In the genomic region with DNA sequence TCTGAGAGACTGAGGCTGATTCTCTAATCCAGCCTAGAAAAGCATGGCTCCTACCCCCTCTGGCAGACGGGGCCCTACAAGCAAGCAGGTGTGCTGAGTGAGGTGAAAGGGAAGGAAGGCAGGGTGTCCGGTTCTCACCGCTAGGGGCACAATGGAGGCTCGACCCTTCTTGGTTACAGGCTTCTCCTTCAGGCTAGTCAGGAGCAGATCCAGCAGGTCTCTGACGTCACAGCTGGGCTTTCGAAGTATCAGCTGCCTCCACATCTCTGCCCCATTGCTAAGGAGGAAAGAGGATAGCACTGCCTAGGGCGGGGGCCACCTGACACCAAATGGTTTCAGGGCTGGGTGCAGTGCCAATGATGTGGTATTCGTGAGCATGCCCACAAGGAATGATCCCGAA, we compare ENCODE assay signal across 9 mouse cellular contexts. TPM values are rescaled to one million over a fixed set of nuclear protein-coding genes. Genes with fewer than 3 reads are reported as not detected.
DNase-seq lines count a peak whose midpoint lies in the region; ATAC-seq lines count a peak whose summit lies in the region.
"Had no signal": no experiment of that assay in that cellular context is flagged by ENCODE, and none has a peak within 500 bp of the region (broad histone marks: within the 10 kb centered on the region; RNA-seq: fewer than 3 reads in every experiment).

No protein-coding gene starts in this region.

- no peaks in the 10 kb centered on the region for H3K9me3 ChIP-seq in hindbrain, embryonic 14.5 days (ENCODE audit: control insufficient read depth, low read length)
- H3K9me3 ChIP-seq in limb, embryonic 10.5 days (replicated peaks) = no peaks in the 10 kb centered on the region
- H3K9me3 ChIP-seq in neural tube, embryonic 11.5 days (ENCODE audit: control insufficient read depth, low read length) = no peaks in the 10 kb centered on the region
- H3K9me3 ChIP-seq: stomach, embryonic 15.5 days had no signal

- H3K4me3 ChIP-seq in hindbrain, embryonic 14.5 days (replicated peaks; ENCODE audit: low read length) = no peak overlapping the region
- H3K4me3 ChIP-seq in limb, embryonic 10.5 days = 0 out of 2 replicates have a peak overlapping the region, but pooled peaks have one; percentile 3
- H3K4me3 ChIP-seq in neural tube, embryonic 11.5 days (ENCODE audit: low read depth, low read length) = no peak overlapping the region
- H3K4me3 ChIP-seq: stomach, embryonic 15.5 days had no signal

- H3K4me2 ChIP-seq in hindbrain, embryonic 14.5 days (replicated peaks) = 0 out of 2 replicates have a peak overlapping the region, but pooled peaks have one; percentile 21
- H3K4me2 ChIP-seq in neural tube, embryonic 11.5 days (ENCODE audit: low read depth) = no peak overlapping the region
- H3K4me2 ChIP-seq: stomach, embryonic 15.5 days had no signal

- H3K36me3 ChIP-seq in hindbrain, embryonic 14.5 days (replicated peaks; ENCODE audit: control insufficient read depth, insufficient read depth) = no peaks in the 10 kb centered on the region
- H3K36me3 ChIP-seq in limb, embryonic 10.5 days = no peaks in the 10 kb centered on the region
- no peaks in the 10 kb centered on the region for H3K36me3 ChIP-seq in neural tube, embryonic 11.5 days (ENCODE audit: control insufficient read depth, insufficient read depth, low read length)
- H3K36me3 ChIP-seq: stomach, embryonic 15.5 days had no signal

- 18% methylated on average over 9 of the region's 9 CpGs for WGBS in hindbrain, embryonic 14.5 days
- 18% methylated on average over 9 of the region's 9 CpGs for WGBS in limb, embryonic 10.5 days
- 19% methylated on average over 9 of the region's 9 CpGs for WGBS in neural tube, embryonic 11.5 days

- no peaks in the 10 kb centered on the region for H3K27me3 ChIP-seq in hindbrain, embryonic 14.5 days (ENCODE audit: control insufficient read depth, insufficient read depth, low read length)
- H3K27me3 ChIP-seq in limb, embryonic 10.5 days (ENCODE audit: low read depth, poor library complexity, severe bottlenecking) = peaks cover 31% of the 10 kb centered on the region
- H3K27me3 ChIP-seq in neural tube, embryonic 11.5 days (ENCODE audit: control insufficient read depth, insufficient read depth, low read length) = no peaks in the 10 kb centered on the region
- H3K27me3 ChIP-seq: stomach, embryonic 15.5 days had no signal

- peak; percentile 10 for DNase-seq in adrenal gland, postnatal 25 days
- DNase-seq in adrenal gland, postnatal 14 days = no peak
- DNase-seq in 3T3-L1 (ENCODE audit: low read depth, low spot score) = peak; percentile 60
- DNase-seq in embryo, embryonic 11 days = peak; percentile 82
- DNase-seq in hindbrain, embryonic 14.5 days (ENCODE audit: low spot score) = peak; percentile 32
- DNase-seq in limb, embryonic 10.5 days (ENCODE audit: low spot score) = peak; percentile 78
- peak; percentile 70 for DNase-seq in neural tube, embryonic 11.5 days (ENCODE audit: low spot score)

- no peak for ATAC-seq in hindbrain, embryonic 14.5 days (ENCODE audit: low FRiP score)
- no peak; the same call in 1 of the 2 replicates for ATAC-seq in neural tube, embryonic 11.5 days (ENCODE audit: insufficient read depth, low FRiP score, low TSS enrichment)
- no peak for ATAC-seq in erythroid progenitor cell, adult 5-6 weeks (replicated peaks; ENCODE audit: low FRiP score, poor library complexity, severe bottlenecking)

- H3K27ac ChIP-seq in hindbrain, embryonic 14.5 days = peak overlapping the region; percentile 71
- no peak overlapping the region for H3K27ac ChIP-seq in limb, embryonic 10.5 days
- H3K27ac ChIP-seq in neural tube, embryonic 11.5 days (ENCODE audit: low read depth, low read length) = no peak overlapping the region
- H3K27ac ChIP-seq: stomach, embryonic 15.5 days had no signal

- peaks cover 27% of the 10 kb centered on the region for H3K4me1 ChIP-seq in hindbrain, embryonic 14.5 days (replicated peaks; ENCODE audit: control insufficient read depth, insufficient read depth, low read length)
- H3K4me1 ChIP-seq in limb, embryonic 10.5 days = peaks cover 20% of the 10 kb centered on the region
- no peaks in the 10 kb centered on the region for H3K4me1 ChIP-seq in neural tube, embryonic 11.5 days (ENCODE audit: control insufficient read depth, insufficient read depth, low read length)

- no peak overlapping the region for H3K9ac ChIP-seq in hindbrain, embryonic 14.5 days
- no peak overlapping the region for H3K9ac ChIP-seq in neural tube, embryonic 11.5 days (ENCODE audit: low read length)
- H3K9ac ChIP-seq: stomach, embryonic 15.5 days had no signal

RNA-seq across cellular contexts. Expression of a gene that starts 21.2 kb away (rescaled TPM):
- total RNA-seq in adrenal gland, postnatal 25 days (2021) = 32.6 and 35.1 TPM in 2 replicates
- 26.0 and 30.3 TPM in 2 replicates for total RNA-seq in adrenal gland, postnatal 14 days (2021)
- 109 and 131 TPM in 2 replicates for polyA plus RNA-seq in hindbrain, embryonic 14.5 days (2014; fragmentation: Nextera tagmentation; extraction: Ambion mirVana)
- polyA plus RNA-seq in limb, embryonic 10.5 days (2016; fragmentation: Nextera tagmentation; extraction: Ambion mirVana) = 110 and 132 TPM in 2 replicates
- polyA plus RNA-seq in neural tube, embryonic 11.5 days (2014; fragmentation: Nextera tagmentation; extraction: Ambion mirVana) = 96.0 and 114 TPM in 2 replicates
- total RNA-seq in erythroid progenitor cell, adult 5-6 weeks (2015; ENCODE audit: low replicate concordance) = 17.2 and 25.9 TPM in 2 replicates
- total RNA-seq in erythroid progenitor cell, adult 5-6 weeks (2017; ENCODE audit: low replicate concordance) = 39.9 and 50.4 TPM in 2 replicates

RNA-seq across cellular contexts. Expression of a gene that starts 30.7 kb away (rescaled TPM):
- 2.3 and 2.6 TPM in 2 replicates for total RNA-seq in adrenal gland, postnatal 25 days (2021)
- total RNA-seq in adrenal gland, postnatal 14 days (2021) = 0.41 and 2.9 TPM in 2 replicates
- 0.83 and 1.1 TPM in 2 replicates for polyA plus RNA-seq in hindbrain, embryonic 14.5 days (2014; fragmentation: Nextera tagmentation; extraction: Ambion mirVana)
- polyA plus RNA-seq in limb, embryonic 10.5 days (2016; fragmentation: Nextera tagmentation; extraction: Ambion mirVana) = 0.04 and 0.05 TPM in 2 replicates
- polyA plus RNA-seq in neural tube, embryonic 11.5 days (2014; fragmentation: Nextera tagmentation; extraction: Ambion mirVana) = not detected in 2 replicates
- total RNA-seq in erythroid progenitor cell, adult 5-6 weeks (2015; ENCODE audit: low replicate concordance) = not detected in 2 replicates
- total RNA-seq in erythroid progenitor cell, adult 5-6 weeks (2017; ENCODE audit: low replicate concordance) = not detected in 2 replicates

RNA-seq across cellular contexts. Expression of a gene that starts 33.7 kb away (rescaled TPM):
- total RNA-seq in adrenal gland, postnatal 25 days (2021) = 0.15 TPM in 1 of 2 replicates, not detected in the other
- total RNA-seq in adrenal gland, postnatal 14 days (2021) = 0.26 TPM in 1 of 2 replicates, not detected in the other
- not detected in 2 replicates for polyA plus RNA-seq in hindbrain, embryonic 14.5 days (2014; fragmentation: Nextera tagmentation; extraction: Ambion mirVana)
- 0.09 and 0.13 TPM in 2 replicates for polyA plus RNA-seq in limb, embryonic 10.5 days (2016; fragmentation: Nextera tagmentation; extraction: Ambion mirVana)
- polyA plus RNA-seq in neural tube, embryonic 11.5 days (2014; fragmentation: Nextera tagmentation; extraction: Ambion mirVana) = not detected in 2 replicates
- total RNA-seq in erythroid progenitor cell, adult 5-6 weeks (2015; ENCODE audit: low replicate concordance) = not detected in 2 replicates
- total RNA-seq in erythroid progenitor cell, adult 5-6 weeks (2017; ENCODE audit: low replicate concordance) = not detected in 2 replicates

RNA-seq across cellular contexts. Expression of a gene that starts 49.1 kb away (rescaled TPM):
- 5.6 and 7.5 TPM in 2 replicates for total RNA-seq in adrenal gland, postnatal 25 days (2021)
- 6.3 and 8.6 TPM in 2 replicates for total RNA-seq in adrenal gland, postnatal 14 days (2021)
- 10.1 and 11.0 TPM in 2 replicates for polyA plus RNA-seq in hindbrain, embryonic 14.5 days (2014; fragmentation: Nextera tagmentation; extraction: Ambion mirVana)
- polyA plus RNA-seq in limb, embryonic 10.5 days (2016; fragmentation: Nextera tagmentation; extraction: Ambion mirVana) = 18.8 and 20.2 TPM in 2 replicates
- 11.5 and 12.5 TPM in 2 replicates for polyA plus RNA-seq in neural tube, embryonic 11.5 days (2014; fragmentation: Nextera tagmentation; extraction: Ambion mirVana)
- total RNA-seq in erythroid progenitor cell, adult 5-6 weeks (2015; ENCODE audit: low replicate concordance) = 0.72 and 0.84 TPM in 2 replicates
- 0.77 and 1.7 TPM in 2 replicates for total RNA-seq in erythroid progenitor cell, adult 5-6 weeks (2017; ENCODE audit: low replicate concordance)
